Mouse (Mus musculus) thymus, postnatal 10 days (tissue): ENCODE results near the gene Slc4a10.
"Not testable (repeated sequence)": the region's sequence is repeated elsewhere in the genome, so short reads cannot be mapped to it uniquely, and the experiment has no call there.

ENCODE experiments used
- DNase-seq, 2 experiments: peaks; one replicate each; pipeline ENCODE4 v3.0.0; 2021; ENCODE audit warnings: low spot score in 2 of 2

The Slc4a10 gene

DNA sequence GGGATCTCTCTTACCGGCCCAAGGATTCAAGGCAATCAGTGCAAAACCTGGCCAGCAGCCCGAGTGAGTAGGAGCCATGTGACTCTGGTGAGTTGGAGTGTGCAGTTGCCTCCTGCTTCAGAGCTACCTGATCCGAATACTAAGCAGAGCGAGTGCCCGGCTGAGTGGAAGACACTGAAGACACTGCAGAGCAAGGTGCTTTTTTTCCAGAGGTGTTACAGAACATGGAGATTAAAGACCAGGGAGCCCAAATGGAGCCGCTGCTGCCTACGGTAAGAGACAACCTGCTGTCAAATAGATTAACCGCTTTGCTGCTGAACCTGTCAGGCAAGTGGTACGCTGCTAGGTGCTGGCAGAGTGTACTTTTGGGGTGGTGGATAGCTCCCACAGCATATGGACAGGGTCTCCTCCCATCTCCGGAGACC lies at the start of gene Slc4a10:
Gene Slc4a10, plus strand, starts transcription at position 42 of the 425 bp plus-strand sequence.
- no peak for DNase-seq

DNA sequence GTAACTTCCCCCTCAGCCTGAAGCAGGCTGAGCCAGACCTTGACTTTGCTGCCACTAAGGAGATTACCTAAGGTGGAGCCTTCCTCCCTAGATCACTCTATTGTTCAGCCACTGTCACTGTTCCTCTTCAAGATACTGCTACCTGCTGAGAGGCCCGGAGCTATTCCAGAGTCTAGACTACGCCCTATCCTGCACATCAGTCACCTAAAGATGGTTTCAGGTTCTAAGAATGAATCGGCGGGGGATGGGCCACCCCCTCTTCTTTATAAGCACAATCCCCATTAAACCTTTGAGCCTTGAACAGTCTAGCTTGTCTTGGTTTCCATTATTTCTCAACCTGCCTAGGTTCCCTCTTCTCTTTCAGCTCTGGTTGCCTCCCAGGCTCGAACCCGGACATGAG lies 45.0 kb upstream of the Slc4a10 start:
- DNase-seq: not testable (repeated sequence)

DNA sequence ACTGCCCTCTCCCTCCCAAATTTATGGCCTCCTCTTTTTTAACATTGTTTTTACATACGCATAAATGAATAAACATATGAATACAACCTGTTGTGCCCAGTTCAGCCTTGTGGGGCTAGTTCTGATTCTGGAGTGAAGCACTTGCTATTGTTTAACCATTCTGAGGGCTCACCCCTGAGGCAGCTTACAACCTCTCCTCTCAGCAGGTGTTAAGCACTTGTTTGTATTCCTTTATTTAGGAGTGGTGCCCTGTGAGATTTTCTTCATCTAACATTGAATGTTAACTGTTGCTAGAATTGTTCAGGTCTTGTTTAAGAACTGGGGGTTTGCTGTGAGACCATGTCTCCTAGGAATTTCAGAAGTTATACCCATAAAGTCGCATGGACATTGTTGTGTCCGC lies 28.1 kb upstream of the Slc4a10 start:
- no peak for DNase-seq

DNA sequence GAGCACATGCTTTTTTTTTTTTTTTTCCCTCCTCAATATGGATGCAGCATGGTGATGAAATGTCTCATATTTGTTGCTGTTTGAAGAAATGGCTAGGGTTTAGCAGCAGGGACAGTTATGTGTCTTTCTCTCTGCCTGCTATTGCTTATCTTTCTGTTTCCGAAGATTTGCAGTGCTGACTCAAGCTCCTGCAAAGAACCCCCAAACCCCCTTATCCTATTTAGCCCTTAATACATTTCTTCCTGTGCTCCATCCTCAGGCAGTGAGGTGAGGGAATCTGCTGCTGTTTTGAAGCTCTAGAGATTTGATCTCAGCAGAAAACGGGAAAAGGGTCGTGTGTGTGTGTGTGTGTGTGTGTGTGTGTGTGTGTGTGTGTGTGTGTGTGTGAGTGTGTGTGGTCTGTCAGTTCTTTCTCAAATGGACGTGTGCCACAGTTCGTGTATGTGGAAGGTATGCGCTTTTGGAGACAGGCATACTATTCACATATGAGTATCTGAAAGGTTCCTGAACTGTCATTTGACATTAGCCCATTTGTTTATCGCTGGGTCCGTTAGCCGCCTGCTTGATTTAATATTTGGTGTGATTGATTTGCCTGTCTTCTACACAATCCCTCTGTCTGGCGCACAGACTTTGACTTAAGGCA lies 720 bp downstream of the Slc4a10 start:
- DNase-seq: no peak

DNA sequence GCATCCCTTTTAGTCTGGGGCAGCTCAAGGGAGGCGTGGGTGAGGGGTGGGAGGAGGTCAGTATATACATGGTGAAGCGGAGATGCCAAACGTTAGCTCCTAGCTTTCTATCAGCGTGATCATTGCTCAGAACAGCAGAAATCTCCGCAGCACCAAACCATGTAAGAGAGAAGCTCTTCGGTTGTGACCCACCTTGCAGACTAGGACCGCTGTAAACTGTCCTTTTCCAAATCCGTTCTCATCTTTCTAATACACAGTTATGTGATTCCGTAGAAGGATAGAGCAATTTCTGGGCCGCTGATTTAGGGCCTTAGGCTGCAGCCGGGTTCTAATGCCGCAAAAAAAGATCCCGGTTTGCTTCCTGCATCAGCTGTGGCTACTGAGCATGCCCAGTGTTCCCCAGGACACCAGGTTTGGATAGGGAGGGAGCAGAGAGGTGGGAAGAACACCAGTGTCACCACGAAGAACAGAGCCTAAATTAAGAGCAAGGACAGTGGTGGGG lies 1.3 kb downstream of the Slc4a10 start:
- DNase-seq: no peak

DNA sequence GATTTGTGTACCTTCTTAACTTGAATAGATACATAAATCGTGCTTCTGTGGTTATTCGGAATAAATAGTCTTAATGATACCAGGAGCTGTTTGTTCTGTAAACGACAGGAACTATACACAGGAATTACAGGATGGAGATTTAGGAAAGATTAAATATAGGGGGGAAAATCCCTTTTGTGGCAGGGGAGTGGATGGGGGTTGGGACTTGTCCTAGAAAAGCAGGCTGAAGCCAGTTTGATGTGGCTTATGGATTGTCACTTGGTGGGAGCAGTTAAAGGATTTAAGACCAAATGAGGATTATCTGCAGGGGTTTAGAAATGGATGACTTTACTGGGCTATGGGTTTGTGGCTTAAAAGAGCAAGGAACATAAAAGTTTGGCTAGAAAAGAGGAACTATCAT lies 1.9 kb downstream of the Slc4a10 start:
- no peak for DNase-seq

DNA sequence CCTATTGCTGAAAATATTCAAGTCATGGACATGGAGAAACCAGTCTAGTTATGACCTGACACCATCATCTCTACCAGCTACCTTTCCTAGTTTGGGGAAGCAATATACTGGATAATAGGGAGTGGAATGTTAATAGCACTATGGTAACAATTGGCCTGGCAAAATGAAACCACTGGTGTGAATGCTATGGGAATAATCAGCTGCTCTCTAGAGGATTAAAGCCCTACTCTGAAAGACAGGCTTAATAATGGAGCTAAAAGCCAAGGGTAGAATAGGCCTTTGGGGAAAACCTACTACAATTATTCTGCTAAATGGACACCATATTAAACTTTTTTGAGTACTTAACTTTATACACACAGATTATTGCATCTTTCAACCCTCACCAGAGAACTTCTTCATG lies 30.2 kb downstream of the Slc4a10 start:
- DNase-seq: no peak

DNA sequence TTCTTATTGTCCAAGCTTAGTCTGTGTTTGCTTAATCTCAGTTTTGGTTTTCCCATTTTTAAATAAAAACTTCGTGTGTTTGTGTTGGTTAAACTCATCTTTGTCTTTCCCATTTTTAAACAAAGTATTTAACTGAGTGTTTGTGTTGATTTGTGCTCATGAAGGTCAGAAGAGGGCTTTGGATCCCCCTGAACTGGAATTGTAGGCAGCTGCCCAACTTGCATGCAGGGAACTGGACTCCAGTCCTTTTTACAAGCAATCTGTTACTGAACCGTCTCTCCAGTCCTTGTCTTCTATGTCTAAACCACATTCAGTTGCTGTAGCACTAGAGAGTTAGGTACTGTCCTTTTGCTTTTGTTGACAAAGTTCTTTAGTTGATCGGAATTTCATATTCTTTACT lies 41.3 kb downstream of the Slc4a10 start:
- no peak for DNase-seq

DNA sequence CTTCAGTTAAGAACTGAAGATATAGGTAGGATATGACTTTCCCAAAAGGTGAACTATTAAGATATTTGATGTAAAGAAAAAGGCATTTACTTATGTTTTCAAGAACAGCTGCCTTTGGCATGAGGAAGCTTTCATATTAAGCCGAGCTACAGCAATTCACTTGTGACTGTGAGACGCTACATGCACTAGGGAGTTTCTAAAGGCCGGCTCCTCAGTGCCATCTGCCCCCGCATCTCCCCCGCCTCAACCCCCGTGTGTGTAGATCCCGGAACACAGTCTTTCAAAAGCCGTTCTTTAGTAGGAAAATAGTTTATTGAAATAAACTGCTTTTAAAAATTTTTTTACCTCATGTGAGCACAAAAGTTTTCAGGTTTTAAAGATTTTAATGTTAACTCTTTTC lies 42.5 kb downstream of the Slc4a10 start:
- DNase-seq: no peak

DNA sequence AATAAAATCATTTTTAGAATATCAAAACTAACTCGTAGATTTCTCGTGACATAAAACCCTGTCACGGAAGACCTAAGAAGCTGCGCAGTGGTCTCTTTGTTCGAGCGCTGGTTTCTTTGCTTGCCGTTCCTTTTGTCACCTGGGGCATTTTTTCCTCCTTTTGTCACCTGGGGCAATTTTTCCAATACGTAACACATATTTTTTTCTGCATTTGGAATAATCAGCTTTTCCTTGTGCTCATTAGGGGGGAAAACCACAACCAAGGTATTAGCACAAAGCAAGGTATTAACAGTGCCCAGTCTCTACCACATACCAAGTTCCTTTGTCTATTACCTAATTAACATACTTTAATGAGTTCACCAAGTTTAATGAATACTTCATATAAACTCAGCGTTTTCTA lies 42.9 kb downstream of the Slc4a10 start:
- DNase-seq: no peak

DNA sequence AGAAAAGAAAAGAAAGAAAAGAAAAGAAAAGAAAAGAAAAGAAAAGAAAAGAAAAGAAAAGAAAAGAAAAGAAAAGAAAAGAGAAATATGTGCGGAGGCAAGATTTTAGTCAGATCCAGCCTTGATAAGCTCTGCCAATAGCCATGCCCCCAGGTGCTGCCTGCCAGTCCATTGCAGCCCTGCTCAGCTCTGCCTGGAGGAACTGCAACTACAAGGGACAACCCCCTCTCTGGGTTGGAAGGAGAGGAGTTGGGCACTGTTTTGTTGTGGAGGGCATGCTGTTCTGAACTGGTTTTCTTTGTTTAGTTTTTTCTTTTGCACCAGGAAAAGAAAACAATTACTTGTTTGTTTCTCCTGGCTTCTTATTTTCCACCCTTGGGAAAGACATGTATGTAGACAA lies 54.3 kb downstream of the Slc4a10 start:
- DNase-seq: no peak

DNA sequence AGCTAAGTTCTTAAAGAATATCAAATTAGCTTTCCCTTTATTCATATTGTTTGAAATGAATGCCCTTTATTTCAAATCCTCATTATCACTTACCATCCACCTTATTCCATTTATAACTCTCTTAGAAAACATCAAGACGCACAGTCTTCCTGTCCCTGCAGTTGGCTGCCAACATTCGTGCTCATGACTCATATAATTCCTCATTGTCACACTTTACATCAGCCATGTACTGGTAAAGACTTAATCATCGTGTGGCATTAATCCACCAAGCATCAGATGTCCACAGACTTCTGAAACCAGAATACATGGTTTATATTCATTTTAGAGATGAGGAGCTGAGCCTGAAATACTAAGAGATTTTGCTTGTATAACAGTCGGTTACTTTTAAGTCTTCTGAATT lies 69.1 kb downstream of the Slc4a10 start:
- DNase-seq: no peak

DNA sequence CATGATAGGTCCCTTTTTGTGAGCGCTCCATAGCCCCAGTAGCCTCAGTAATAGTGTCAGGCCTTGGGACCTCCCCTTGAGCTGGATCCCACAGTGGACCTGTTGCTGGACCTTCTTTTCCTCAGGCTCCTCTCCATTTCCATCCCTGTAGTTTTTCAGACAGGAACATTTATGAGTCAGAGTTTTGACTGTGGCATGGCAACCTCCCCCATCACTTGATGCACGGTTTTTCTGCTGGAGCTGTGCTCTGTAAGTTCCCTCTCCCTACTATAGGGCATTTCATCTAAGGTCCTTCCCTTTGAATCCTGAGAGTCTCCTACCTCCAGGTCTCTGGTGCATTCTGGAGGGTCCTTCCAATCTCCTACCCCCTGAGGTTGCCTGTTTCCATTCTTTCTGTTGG lies 83.7 kb downstream of the Slc4a10 start:
- no peak for DNase-seq

DNA sequence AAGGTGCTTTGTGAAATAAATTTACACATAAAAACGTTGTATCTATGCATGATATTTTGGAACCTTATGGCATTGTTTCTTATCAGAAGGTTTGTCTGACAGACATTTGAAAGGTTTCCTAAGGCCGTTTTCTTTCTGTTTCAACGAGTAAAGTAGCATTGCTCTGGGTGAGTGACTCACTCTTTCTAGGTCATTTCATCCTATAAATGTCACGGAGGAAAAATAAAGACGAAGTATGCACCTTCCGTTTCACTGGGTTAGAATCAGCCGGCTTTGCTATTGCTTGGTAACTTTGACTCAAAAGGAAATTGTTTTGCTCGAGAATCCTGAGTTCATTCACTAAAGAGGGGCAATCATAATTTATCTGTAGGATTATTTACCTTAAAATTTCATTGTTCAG lies 88.6 kb downstream of the Slc4a10 start:
- no peak for DNase-seq

DNA sequence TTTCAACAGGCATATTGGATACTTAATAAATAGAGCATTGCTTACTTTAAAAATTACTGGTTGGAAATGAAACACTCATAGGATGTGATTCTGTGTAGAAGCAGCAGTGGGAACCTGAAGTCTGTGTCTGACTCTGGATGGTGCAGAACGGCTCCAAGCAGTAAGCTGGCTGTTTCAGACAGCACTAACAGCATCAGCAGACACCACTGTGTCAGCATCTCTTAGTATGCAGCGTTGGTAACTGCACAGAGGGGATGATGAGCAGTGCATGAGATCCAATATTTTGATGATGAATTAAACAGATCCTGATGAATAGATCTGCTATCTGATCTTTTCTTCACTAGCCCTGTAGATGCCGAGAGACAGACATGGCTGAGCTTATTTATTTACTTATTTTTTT lies 101.4 kb downstream of the Slc4a10 start:
- no peak for DNase-seq

DNA sequence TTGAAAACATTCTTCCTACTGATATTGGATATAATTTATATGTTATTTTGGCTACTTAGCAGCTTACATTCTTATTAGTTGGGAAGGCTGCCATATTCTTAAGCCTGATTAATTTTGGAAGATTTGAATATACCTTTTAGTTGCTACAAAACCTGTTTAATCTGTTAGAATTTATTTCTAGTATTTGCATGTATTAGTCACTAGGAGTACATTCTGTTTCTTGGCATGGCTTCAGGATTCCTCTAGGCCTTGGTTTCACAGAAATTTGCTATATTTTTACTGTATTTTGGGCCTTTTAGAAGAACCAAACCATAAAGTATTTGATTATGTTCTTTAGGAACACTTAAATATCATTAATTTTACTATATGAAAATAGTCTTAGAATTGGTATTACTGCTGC lies 103.2 kb downstream of the Slc4a10 start:
- no peak for DNase-seq

DNA sequence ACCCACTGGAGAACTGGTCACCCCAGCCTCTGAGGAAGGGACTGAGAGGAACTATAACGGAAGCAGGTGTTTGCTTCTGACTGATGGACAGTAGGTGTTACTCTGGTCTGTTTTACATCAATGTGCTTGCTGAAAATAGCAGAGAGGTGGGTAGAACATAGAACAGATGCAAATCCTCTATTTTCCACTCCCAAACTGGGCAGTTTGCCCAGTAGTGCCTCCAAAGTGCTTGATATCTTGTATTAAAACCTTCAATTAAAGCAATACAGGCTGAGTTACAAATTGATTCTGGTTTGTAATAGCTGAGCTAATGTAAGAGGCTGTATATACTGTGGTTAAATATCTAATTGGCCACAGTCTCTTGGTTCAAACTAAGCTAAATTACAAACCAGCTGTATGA lies 104.6 kb downstream of the Slc4a10 start:
- no peak for DNase-seq

DNA sequence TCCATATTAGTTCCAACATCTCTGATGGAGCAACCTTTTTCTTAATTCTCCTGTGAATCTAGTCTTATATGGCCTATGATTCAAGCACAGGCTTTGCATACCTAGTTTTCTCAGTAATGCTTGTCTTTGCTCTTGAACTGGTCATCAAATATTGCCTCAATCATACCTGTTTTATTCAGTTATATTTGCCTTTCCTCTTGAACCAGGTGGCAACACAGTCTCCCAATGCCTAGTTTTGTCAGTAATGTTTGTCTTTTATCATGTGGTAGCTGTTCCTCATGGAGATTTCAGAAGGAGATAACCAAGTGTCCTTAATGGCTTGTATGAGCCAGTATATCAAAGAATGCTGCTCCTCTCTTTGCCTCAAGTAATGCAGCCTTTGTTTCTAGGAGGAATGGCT lies 163.8 kb downstream of the Slc4a10 start:
- no peak for DNase-seq

DNA sequence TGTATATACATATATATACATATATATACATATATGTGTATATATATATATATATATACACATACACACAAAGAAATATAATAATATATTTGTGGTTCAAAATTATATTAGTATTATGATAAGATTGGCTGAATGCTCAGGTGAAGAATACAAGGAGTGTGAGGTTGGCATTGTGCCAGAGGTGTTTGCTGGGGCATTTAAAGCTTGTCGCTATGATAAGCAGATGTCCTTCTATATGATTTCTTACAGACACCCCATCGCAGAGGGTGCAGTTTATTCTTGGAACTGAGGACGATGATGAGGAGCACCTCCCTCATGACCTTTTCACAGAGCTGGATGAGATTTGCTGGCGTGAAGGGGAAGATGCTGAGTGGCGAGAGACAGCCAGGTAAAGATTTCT lies 164.8 kb downstream of the Slc4a10 start:
- DNase-seq: no peak

DNA sequence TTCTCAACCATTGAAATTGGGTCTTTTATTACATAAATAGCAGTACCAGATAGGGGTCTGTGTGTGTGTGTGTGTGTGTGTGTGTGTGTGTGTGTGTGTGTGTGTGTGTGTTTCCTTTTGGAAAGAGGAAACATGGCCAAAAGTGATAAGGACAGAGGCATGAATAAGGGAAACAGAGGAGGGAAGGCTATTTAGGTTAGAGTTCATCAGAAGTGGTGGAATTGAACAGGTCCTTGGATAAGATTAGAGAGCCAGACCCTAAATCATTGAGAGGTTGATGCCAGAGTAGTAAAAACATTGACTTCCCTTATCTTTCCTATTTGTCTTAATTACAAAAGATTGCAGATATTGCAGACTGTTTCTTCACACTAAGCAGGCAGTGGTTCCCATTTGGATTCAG lies 181.3 kb downstream of the Slc4a10 start:
- DNase-seq: no peak

DNA sequence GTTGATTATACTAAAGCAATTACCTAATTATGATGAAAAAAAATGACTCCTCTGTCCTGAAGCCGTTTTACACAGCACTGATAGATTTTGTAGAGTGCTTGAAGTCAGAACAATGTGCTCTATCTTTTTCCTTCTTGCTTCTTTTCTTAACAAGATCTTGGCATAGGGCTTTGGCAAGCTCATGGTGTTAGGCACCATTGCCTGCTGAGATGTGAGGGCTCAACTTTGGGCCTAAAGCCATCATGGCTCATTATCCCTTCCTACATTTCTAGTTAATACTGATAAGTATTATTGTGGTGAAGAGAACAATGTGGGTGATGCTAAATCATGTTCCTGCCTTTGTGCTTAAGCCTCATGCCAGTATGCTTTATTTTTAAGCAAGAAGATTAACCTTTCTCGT lies 185.0 kb downstream of the Slc4a10 start:
- DNase-seq: no peak

DNA sequence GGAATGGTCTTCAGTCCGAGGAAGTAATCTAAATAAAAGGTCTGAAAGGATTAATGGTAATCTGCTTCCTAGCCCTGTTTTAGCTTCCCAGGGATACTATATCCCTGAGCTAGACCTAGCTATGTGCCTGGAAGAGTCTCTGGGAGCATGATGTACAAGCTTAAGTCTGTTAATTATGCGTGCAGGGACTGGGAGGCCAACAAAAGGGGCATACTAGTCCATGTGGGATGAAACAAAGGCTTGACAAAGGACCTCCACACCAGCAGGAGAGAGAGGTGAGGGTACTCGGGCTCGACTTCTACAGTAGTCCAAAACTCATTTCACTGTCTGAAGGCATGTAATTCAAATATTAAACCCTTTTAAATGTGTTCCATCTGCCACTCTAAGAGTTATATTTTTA lies 197.9 kb downstream of the Slc4a10 start:
- no peak for DNase-seq

DNA sequence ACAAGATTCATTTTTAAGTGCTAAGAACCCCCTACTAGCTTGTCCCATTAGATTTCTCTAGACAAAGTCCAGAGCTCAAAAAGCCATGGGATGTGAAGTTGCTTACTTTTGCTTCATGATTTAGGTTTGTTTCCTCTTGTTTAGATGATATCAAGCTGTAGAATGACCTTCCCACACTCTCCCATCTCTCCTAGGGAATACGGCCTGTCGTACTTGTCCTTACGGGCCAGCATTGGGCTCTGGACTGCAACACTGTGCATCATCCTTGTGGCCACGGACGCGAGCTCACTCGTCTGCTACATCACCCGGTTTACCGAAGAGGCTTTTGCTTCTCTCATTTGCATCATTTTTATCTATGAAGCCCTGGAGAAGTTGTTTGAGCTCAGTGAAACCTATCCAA lies 222.2 kb downstream of the Slc4a10 start:
- no peak for DNase-seq

DNA sequence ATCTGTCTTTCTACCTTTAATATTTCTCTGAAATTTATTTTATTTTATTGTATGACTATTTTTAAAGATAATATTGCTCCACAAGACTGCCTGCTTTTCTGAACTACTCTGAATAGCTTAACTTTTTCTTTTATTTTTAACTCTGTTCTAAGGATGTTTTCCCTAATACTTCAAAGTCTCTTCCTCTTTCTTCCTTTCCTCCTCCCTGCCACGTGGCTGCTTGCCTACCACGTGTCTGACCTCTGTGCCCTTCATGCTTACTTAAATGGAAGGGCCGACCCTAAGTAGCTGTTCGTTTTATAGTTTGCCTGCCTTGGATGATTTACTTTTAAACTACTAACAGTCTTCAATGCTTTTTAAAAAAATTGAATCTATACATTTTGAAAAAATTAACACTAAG lies 225.6 kb downstream of the Slc4a10 start:
- DNase-seq: no peak
